Mouse (Mus musculus) liver, embryonic 14.5 days (tissue): ENCODE data around the gene Hbq1a. TPM values are rescaled to one million over a fixed set of nuclear protein-coding genes. Genes with fewer than 3 reads are reported as not detected.

Experiments used
- ATAC-seq: fragments of 200-750 bp; cut with Nextera tagmentation; 2 replicates; pipeline ENCODE4 v1.8.0; 2017; ENCODE audit warnings: moderate number of reproducible peaks, mild to moderate bottlenecking, moderate library complexity; ENCODE audit not compliant: insufficient read depth
- DNase-seq, 3 experiments: peaks; one replicate each; pipeline ENCODE4 v3.0.0-alpha.2; 2012 to 2013; ENCODE audit warnings: low read depth in 3 of 3, low spot score in 3 of 3
- H3K27ac ChIP-seq: fragments of 300-500 bp; sonication (generic); 2 replicates; pipeline ENCODE4 v1.5.1; 2014; ENCODE audit warnings: moderate library complexity, mild to moderate bottlenecking, control low read depth, inconsistent platforms
- H3K27me3 ChIP-seq: fragments of 300-500 bp; sonication (generic); 2 replicates; pipeline ENCODE4 v1.6.1; 2014; ENCODE audit warnings: mild to moderate bottlenecking, low read length, moderate library complexity; ENCODE audit not compliant: control insufficient read depth, insufficient read depth
- H3K36me3 ChIP-seq: fragments of 300-500 bp; sonication (generic); replicated peaks from 2 replicates; pipeline ENCODE4 v1.6.1; 2014; ENCODE audit warnings: low read depth; ENCODE audit not compliant: control insufficient read depth, insufficient read depth
- H3K4me1 ChIP-seq, 2 experiments: fragments of 200-500 bp in 1 of 2; fragments of 300-500 bp in 1 of 2; sonication (generic) in 1 of 2; replicated peaks; 2 replicates each; pipeline ENCODE4 v1.6.1; 2012 to 2014; ENCODE audit warnings: antibody characterized with exemption in 1 of 2, inconsistent platforms in 1 of 2, low read length in 1 of 2; ENCODE audit not compliant: control insufficient read depth in 2 of 2, insufficient read depth in 2 of 2
- H3K4me2 ChIP-seq: fragments of 300-500 bp; sonication (generic); 2 replicates; pipeline ENCODE4 v1.6.1; 2014; ENCODE audit warnings: low read depth, mild to moderate bottlenecking, control low read depth, moderate library complexity
- H3K4me3 ChIP-seq, 2 experiments: fragments of 200-500 bp in 1 of 2; fragments of 300-500 bp in 1 of 2; sonication (generic) in 1 of 2; 2 replicates each; pipeline ENCODE4 v1.5.1; 2012 to 2014; ENCODE audit warnings: low read depth in 2 of 2, low read length in 2 of 2, mild to moderate bottlenecking in 2 of 2, control low read depth in 1 of 2, inconsistent platforms in 1 of 2, moderate library complexity in 1 of 2; ENCODE audit not compliant: insufficient read depth in 1 of 2
- H3K9ac ChIP-seq: fragments of 300-500 bp; sonication (generic); replicated peaks from 2 replicates; pipeline ENCODE4 v1.6.1; 2014; ENCODE audit warnings: mild to moderate bottlenecking, control low read depth, moderate library complexity
- H3K9me3 ChIP-seq: fragments of 300-500 bp; sonication (generic); 2 replicates; pipeline ENCODE4 v1.6.1; 2016; ENCODE audit warnings: low read length, mixed read lengths; ENCODE audit not compliant: control insufficient read depth
- CTCF ChIP-seq: IDR thresholded peaks from 2 replicates; pipeline ENCODE4 v1.5.1; 2016; ENCODE audit warnings: antibody characterized with exemption, low read depth, control low read depth
- EP300 ChIP-seq: IDR thresholded peaks from 2 replicates; pipeline ENCODE4 v1.6.1; 2016; ENCODE audit warnings: antibody characterized with exemption, low read depth
- whole genome bisulfite sequencing: fragments of 180-500 bp; shearing (Covaris S2); extraction: QIAGEN DNeasy Blood & Tissue Kit; methylation state at CpG from one replicate; pipeline ENCODE4 v1.1.7; 2014; ENCODE audit not compliant: insufficient replicate concordance; 5-methylcytosine and 5-hydroxymethylcytosine counted together
- polyA plus RNA-seq, 2 experiments: library from polyadenylated mRNA; depleted of rRNA in 1 of 2; stranded (reverse) in 1 of 2; unstranded in 1 of 2; fragments of >200 nt; fragmentation: Nextera tagmentation in 1 of 2; extraction: Ambion mirVana in 1 of 2; gene quantifications; 2 replicates each; pipeline versions ENCODE4 v1.2.1 to v1.2.3; 2012 to 2014

The Hbq1a gene
- polyA plus RNA-seq, 2 experiments, result 7.9 to 9.1 TPM

- WGBS, result 78% methylated on average over 10 of the region's 10 CpGs
- no peak overlapping the region for H3K4me3 ChIP-seq
- H3K4me2 ChIP-seq, result no peak overlapping the region
- ATAC-seq, result no peak
- no peak for TF ChIP-seq CTCF
- TF ChIP-seq EP300, result no peak
- no peaks in the 10 kb centered on the region for H3K9me3 ChIP-seq
- H3K36me3 ChIP-seq, result peaks cover 23% of the 10 kb centered on the region
- peak overlapping the region; percentile 76 for H3K9ac ChIP-seq
- H3K27ac ChIP-seq, result peak overlapping the region; percentile 98
- DNase-seq, result no peak
- H3K4me1 ChIP-seq, result peaks cover 55 to 66% of the 10 kb centered on the region in 2 experiments
- H3K27me3 ChIP-seq, result no peaks in the 10 kb centered on the region
These were observed 37.0 kb upstream of the Hbq1a start for GRCm38 (mm10) chr11:32262674-32263415.

GRCm38 (mm10) chr11:32265117-32265738 is 34.6 kb upstream of the Hbq1a start:
- H3K9me3 ChIP-seq, result no peaks in the 10 kb centered on the region
- H3K27ac ChIP-seq, result peak overlapping the region; percentile 98
- WGBS, result 38% methylated on average over 3 of the region's 3 CpGs
- H3K9ac ChIP-seq, result peak overlapping the region; percentile 76
- H3K4me2 ChIP-seq, result peak overlapping the region; percentile 58
- TF ChIP-seq CTCF, result no peak
- TF ChIP-seq EP300, result peak; percentile 95
- no peak overlapping the region for H3K4me3 ChIP-seq
- peaks cover 65 to 76% of the 10 kb centered on the region in 2 experiments for H3K4me1 ChIP-seq
- H3K36me3 ChIP-seq, result peaks cover 21% of the 10 kb centered on the region
- ATAC-seq, result peak; percentile 67
- DNase-seq, result peak; percentile 83 to 86 (median 85)
- no peaks in the 10 kb centered on the region for H3K27me3 ChIP-seq

GRCm38 (mm10) chr11:32266194-32266593 is 33.7 kb upstream of the Hbq1a start:
- no peaks in the 10 kb centered on the region for H3K27me3 ChIP-seq
- no peaks in the 10 kb centered on the region for H3K9me3 ChIP-seq
- peak overlapping the region; percentile 60 for H3K9ac ChIP-seq
- TF ChIP-seq CTCF, result no peak
- no peak for TF ChIP-seq EP300
- no peak overlapping the region for H3K4me3 ChIP-seq
- H3K27ac ChIP-seq, result peak overlapping the region; percentile 98
- 82% methylated on average over 6 of the region's 6 CpGs for WGBS
- H3K36me3 ChIP-seq, result peaks cover 14% of the 10 kb centered on the region
- peak overlapping the region; percentile 34 for H3K4me2 ChIP-seq
- peaks cover 70 to 80% of the 10 kb centered on the region in 2 experiments for H3K4me1 ChIP-seq
- no peak for ATAC-seq
- no peak for DNase-seq

GRCm38 (mm10) chr11:32266776-32267175 is 33.1 kb upstream of the Hbq1a start:
- Histone ChIP-seq H3K4me3 (peak overlapping the region; percentile 75 to 83), H3K36me3 (peaks cover 10% of the 10 kb centered on the region), H3K4me1 (peaks cover 74 to 80% of the 10 kb centered on the region in 2 experiments), H3K4me2 (peak overlapping the region; percentile 83), H3K27ac (peak overlapping the region; percentile 95), H3K27me3 (no peaks in the 10 kb centered on the region), H3K9ac (peak overlapping the region; percentile 96), H3K9me3 (no peaks in the 10 kb centered on the region)
- WGBS, result 25% methylated on average over 6 of the region's 6 CpGs
- no peak for DNase-seq
- ATAC-seq, result no peak
- TF ChIP-seq CTCF (no peak), EP300 (no peak)
